Mouse (Mus musculus) E14TG2a.4 (cell line): ENCODE measurements around the gene Sod2.
"Not testable (repeated sequence)": the region's sequence is repeated elsewhere in the genome, so short reads cannot be mapped to it uniquely, and the experiment has no call there.

Experiments
- CTCF ChIP-seq: conservative IDR thresholded peaks from 2 replicates; pipeline ENCODE4 v1.5.1; 2014; ENCODE audit warnings: low read length
- NANOG ChIP-seq: IDR thresholded peaks from 2 replicates; pipeline ENCODE4 v1.6.1; 2014; ENCODE audit warnings: borderline replicate concordance, low read length, mixed read lengths

- TF ChIP-seq CTCF = peak; percentile 17; the same call in 1 of the 2 replicates
- TF ChIP-seq NANOG = not testable (repeated sequence)
Observed at GRCm38 (mm10) chr17:12988096-12988495, 18.6 kb upstream of the Sod2 start.
